Mouse (Mus musculus) kidney, embryonic 15.5 days (tissue): ENCODE results near the gene B4galt5. TPM values are rescaled to one million over a fixed set of nuclear protein-coding genes. Genes with fewer than 3 reads are reported as not detected.

Experiments
- ATAC-seq: fragments of 200-750 bp; cut with Nextera tagmentation; replicated peaks from 2 replicates; pipeline ENCODE4 v1.8.0; 2017; ENCODE audit warnings: moderate TSS enrichment; ENCODE audit not compliant: low FRiP score
- H3K27ac ChIP-seq: fragments of 300-500 bp; sonication (generic); 2 replicates; pipeline ENCODE4 v1.5.1; 2015; ENCODE audit warnings: mild to moderate bottlenecking, inconsistent platforms
- H3K27me3 ChIP-seq: fragments of 300-500 bp; sonication (generic); 2 replicates; pipeline ENCODE4 v1.6.1; 2015; ENCODE audit warnings: inconsistent platforms
- H3K36me3 ChIP-seq: fragments of 300-500 bp; sonication (generic); 2 replicates; pipeline ENCODE4 v1.6.1; 2015; ENCODE audit warnings: inconsistent platforms
- H3K4me1 ChIP-seq: fragments of 300-500 bp; sonication (generic); 2 replicates; pipeline ENCODE4 v1.6.1; 2015; ENCODE audit warnings: inconsistent platforms
- H3K4me2 ChIP-seq: fragments of 300-500 bp; sonication (generic); 2 replicates; pipeline ENCODE4 v1.6.1; 2015; ENCODE audit warnings: moderate library complexity, mild to moderate bottlenecking, inconsistent platforms
- H3K4me3 ChIP-seq: fragments of 300-500 bp; sonication (generic); replicated peaks from 2 replicates; pipeline ENCODE4 v1.5.1; 2015; ENCODE audit warnings: mild to moderate bottlenecking, inconsistent platforms
- H3K9ac ChIP-seq: fragments of 300-500 bp; sonication (generic); 2 replicates; pipeline ENCODE4 v1.6.1; 2015; ENCODE audit warnings: mild to moderate bottlenecking, inconsistent platforms
- H3K9me3 ChIP-seq: fragments of 300-500 bp; sonication (generic); replicated peaks from 2 replicates; pipeline ENCODE4 v1.6.1; 2016; ENCODE audit warnings: inconsistent platforms
- WGBS: fragments of 180-500 bp; shearing (Covaris S2); methylation state at CpG from one replicate; pipeline ENCODE4 v1.1.7; 2015; ENCODE audit warnings: mixed read lengths; 5-methylcytosine and 5-hydroxymethylcytosine counted together
- polyA plus RNA-seq: library from polyadenylated mRNA; unstranded; fragments of >200 nt; fragmentation: Nextera tagmentation; extraction: Ambion mirVana; gene quantifications from 2 replicates; pipeline ENCODE4 v1.2.1, GENCODE M21; 2015

B4galt5 gene
- polyA plus RNA-seq, 1 experiment from 2014 or later = 9.6 TPM

GRCm38 (mm10) chr2:167354611-167355165, 5.7 kb upstream of the B4galt5 start:
- no peak for ATAC-seq
- Histone ChIP-seq H3K27me3 (peaks cover 7% of the 10 kb centered on the region; the same call in 1 of the 2 replicates), H3K9ac (no peak overlapping the region), H3K36me3 (no peaks in the 10 kb centered on the region), H3K4me1 (peaks cover 54% of the 10 kb centered on the region), H3K4me3 (no peak overlapping the region), H3K27ac (peak overlapping the region; percentile 34; the same call in 1 of the 2 replicates), H3K9me3 (no peaks in the 10 kb centered on the region), H3K4me2 (no peak overlapping the region)
- 77% methylated on average over 9 of the region's 9 CpGs for WGBS

GRCm38 (mm10) chr2:167354046-167354445, 5.1 kb upstream of the B4galt5 start:
- ATAC-seq = no peak
- 65% methylated on average over 8 of the region's 8 CpGs for WGBS
- Histone ChIP-seq H3K36me3 (no peaks in the 10 kb centered on the region), H3K4me2 (no peak overlapping the region), H3K9me3 (no peaks in the 10 kb centered on the region), H3K4me1 (peaks cover 56% of the 10 kb centered on the region), H3K9ac (no peak overlapping the region), H3K4me3 (no peak overlapping the region), H3K27me3 (peaks cover 8% of the 10 kb centered on the region; the same call in 1 of the 2 replicates), H3K27ac (peak overlapping the region; percentile 64)

GRCm38 (mm10) chr2:167352496-167352895, 3.5 kb upstream of the B4galt5 start:
- H3K4me3 ChIP-seq = no peak overlapping the region
- peak overlapping the region; percentile 64; the same call in 1 of the 2 replicates for H3K27ac ChIP-seq
- no peak overlapping the region for H3K9ac ChIP-seq
- H3K27me3 ChIP-seq = peaks cover 8% of the 10 kb centered on the region; the same call in 1 of the 2 replicates
- H3K4me1 ChIP-seq = peaks cover 62% of the 10 kb centered on the region
- no peak for ATAC-seq
- H3K36me3 ChIP-seq = no peaks in the 10 kb centered on the region
- no peak overlapping the region for H3K4me2 ChIP-seq
- 64% methylated on average over 6 of the region's 6 CpGs for WGBS
- H3K9me3 ChIP-seq = no peaks in the 10 kb centered on the region

GRCm38 (mm10) chr2:167351371-167351951, 2.5 kb upstream of the B4galt5 start:
- Histone ChIP-seq H3K27me3 (peaks cover 8% of the 10 kb centered on the region; the same call in 1 of the 2 replicates), H3K36me3 (no peaks in the 10 kb centered on the region), H3K4me3 (no peak overlapping the region), H3K4me1 (peaks cover 66% of the 10 kb centered on the region), H3K4me2 (peak overlapping the region; percentile 34; the same call in 1 of the 2 replicates), H3K27ac (peak overlapping the region; percentile 65), H3K9ac (no peak overlapping the region), H3K9me3 (no peaks in the 10 kb centered on the region)
- WGBS = 17% methylated on average over 9 of the region's 9 CpGs
- no peak for ATAC-seq

GRCm38 (mm10) chr2:167350126-167350650, 1.2 kb upstream of the B4galt5 start:
- Histone ChIP-seq H3K9me3 (no peaks in the 10 kb centered on the region), H3K4me3 (peak overlapping the region; percentile 76), H3K9ac (0 out of 2 replicates have a peak overlapping the region, but pooled peaks have one; percentile 36), H3K36me3 (no peaks in the 10 kb centered on the region), H3K4me1 (peaks cover 70% of the 10 kb centered on the region), H3K27me3 (peaks cover 8% of the 10 kb centered on the region; the same call in 1 of the 2 replicates), H3K4me2 (peak overlapping the region; percentile 83), H3K27ac (no peak overlapping the region)
- ATAC-seq = no peak
- WGBS = 58% methylated on average over 8 of the region's 8 CpGs

GRCm38 (mm10) chr2:167349283-167349936, 427 bp upstream of the B4galt5 start:
- Histone ChIP-seq H3K27me3 (peaks cover 8% of the 10 kb centered on the region; the same call in 1 of the 2 replicates), H3K4me3 (peak overlapping the region; percentile 76), H3K4me2 (peak overlapping the region; percentile 83), H3K9me3 (no peaks in the 10 kb centered on the region), H3K27ac (peak overlapping the region; percentile 86; the same call in 1 of the 2 replicates), H3K36me3 (no peaks in the 10 kb centered on the region), H3K9ac (0 out of 2 replicates have a peak overlapping the region, but pooled peaks have one; percentile 36), H3K4me1 (peaks cover 68% of the 10 kb centered on the region)
- under 1% methylated on average over 45 of the region's 50 CpGs for WGBS
- peak; percentile 97 for ATAC-seq

- peaks cover 74% of the 10 kb centered on the region for H3K4me1 ChIP-seq
- H3K27ac ChIP-seq = no peak overlapping the region
- peak overlapping the region; percentile 76 for H3K4me3 ChIP-seq
- no peaks in the 10 kb centered on the region for H3K36me3 ChIP-seq
- H3K9ac ChIP-seq = peak overlapping the region; percentile 69
- WGBS = 6% methylated on average over 11 of the region's 11 CpGs
- peaks cover 8% of the 10 kb centered on the region; the same call in 1 of the 2 replicates for H3K27me3 ChIP-seq
- H3K4me2 ChIP-seq = peak overlapping the region; percentile 83
- H3K9me3 ChIP-seq = no peaks in the 10 kb centered on the region
- no peak for ATAC-seq
These were observed 1.0 kb downstream of the B4galt5 start for GRCm38 (mm10) chr2:167347991-167348375.

GRCm38 (mm10) chr2:167347361-167347760, 1.6 kb downstream of the B4galt5 start:
- Histone ChIP-seq H3K9me3 (no peaks in the 10 kb centered on the region), H3K36me3 (no peaks in the 10 kb centered on the region), H3K4me3 (peak overlapping the region; percentile 76), H3K9ac (no peak overlapping the region), H3K4me2 (peak overlapping the region; percentile 83), H3K4me1 (peaks cover 71% of the 10 kb centered on the region), H3K27me3 (peaks cover 8% of the 10 kb centered on the region; the same call in 1 of the 2 replicates), H3K27ac (no peak overlapping the region)
- ATAC-seq = no peak
- WGBS = 75% methylated on average over 4 of the region's 4 CpGs

- Histone ChIP-seq H3K27ac (peak overlapping the region; percentile 54), H3K4me3 (no peak overlapping the region), H3K36me3 (no peaks in the 10 kb centered on the region), H3K27me3 (peaks cover 8% of the 10 kb centered on the region; the same call in 1 of the 2 replicates), H3K9ac (no peak overlapping the region), H3K9me3 (no peaks in the 10 kb centered on the region), H3K4me1 (peaks cover 62% of the 10 kb centered on the region), H3K4me2 (peak overlapping the region; percentile 8; the same call in 1 of the 2 replicates)
- WGBS = 35% methylated on average over 7 of the region's 7 CpGs
- no peak for ATAC-seq
These were observed 3.3 kb downstream of the B4galt5 start for GRCm38 (mm10) chr2:167345508-167346164.

- no peak overlapping the region for H3K9ac ChIP-seq
- WGBS = 45% methylated on average over 5 of the region's 5 CpGs
- ATAC-seq = no peak
- H3K4me3 ChIP-seq = no peak overlapping the region
- peak overlapping the region; percentile 8; the same call in 1 of the 2 replicates for H3K4me2 ChIP-seq
- no peaks in the 10 kb centered on the region for H3K36me3 ChIP-seq
- peak overlapping the region; percentile 54 for H3K27ac ChIP-seq
- H3K27me3 ChIP-seq = peaks cover 4% of the 10 kb centered on the region; the same call in 1 of the 2 replicates
- peaks cover 56% of the 10 kb centered on the region for H3K4me1 ChIP-seq
- no peaks in the 10 kb centered on the region for H3K9me3 ChIP-seq
These were observed 4.0 kb downstream of the B4galt5 start for GRCm38 (mm10) chr2:167344871-167345507.
